Mouse (Mus musculus) erythroblast, embryonic 14.5 days (primary cell): ENCODE data around the gene Jam2.

Experiments
- GATA1 ChIP-seq: IDR thresholded peaks from 2 replicates; pipeline ENCODE4 v1.6.1; 2012; ENCODE audit warnings: low read length, inconsistent platforms, mixed read lengths
- TAL1 ChIP-seq: IDR thresholded peaks from 3 replicates; pipeline ENCODE4 v1.6.1; 2012; ENCODE audit warnings: low read length, inconsistent platforms, mixed read lengths

DNA sequence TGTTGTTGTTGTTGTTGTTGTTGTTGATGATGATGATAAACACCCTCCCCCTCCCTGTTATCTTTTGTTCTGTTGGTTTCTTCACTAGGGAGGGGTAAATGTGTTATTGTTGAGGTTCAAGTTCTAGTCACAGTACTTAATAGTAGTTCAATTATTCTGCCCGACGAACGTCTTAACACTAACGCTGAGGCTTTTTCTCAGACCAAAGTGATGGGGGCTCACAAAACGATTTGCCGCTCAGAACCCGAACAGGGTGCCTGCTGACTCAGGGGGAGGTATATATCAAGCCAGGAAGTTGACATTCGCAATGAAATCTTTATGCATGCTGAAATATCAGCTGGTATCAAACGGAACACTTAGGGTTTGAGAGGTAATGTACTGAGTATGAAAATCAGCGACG is 1.4 kb downstream of the Jam2 start:
- TF ChIP-seq TAL1 (no peak), GATA1 (no peak)
